Mouse (Mus musculus) myocyte (in vitro differentiated cells): ENCODE measurements around the gene Ccdc102a.

Experiments
- CEBPB ChIP-seq: IDR thresholded peaks from 2 replicates; pipeline ENCODE4 v1.6.1; 2011; ENCODE audit warnings: mild to moderate bottlenecking, moderate library complexity; ENCODE audit not compliant: poor library complexity, insufficient read depth, severe bottlenecking
- E2F4 ChIP-seq: IDR thresholded peaks from one replicate; pipeline ENCODE4 v1.6.1; 2011; ENCODE audit warnings: mild to moderate bottlenecking, control low read depth, moderate library complexity; ENCODE audit not compliant: insufficient read depth
- MAX ChIP-seq: IDR thresholded peaks from one replicate; pipeline ENCODE4 v1.6.1; 2011; ENCODE audit warnings: low read depth, mild to moderate bottlenecking, control low read depth
- MYOD1 ChIP-seq, 3 experiments: IDR thresholded peaks; one replicate each; pipeline ENCODE4 v1.6.1; 2011; ENCODE audit warnings: control low read depth in 2 of 3, low read depth in 2 of 3, mild to moderate bottlenecking in 2 of 3, moderate library complexity in 1 of 3; ENCODE audit not compliant: insufficient read length in 2 of 3, control insufficient read depth in 1 of 3
- MYOG ChIP-seq, 3 experiments: IDR thresholded peaks; one replicate each; pipeline ENCODE4 v1.6.1; 2011; ENCODE audit warnings: control low read depth in 2 of 3, low read depth in 2 of 3, mild to moderate bottlenecking in 2 of 3; ENCODE audit not compliant: insufficient read length in 2 of 3, control insufficient read depth in 1 of 3, insufficient read depth in 1 of 3
- POLR2A ChIP-seq: IDR thresholded peaks from one replicate; pipeline ENCODE4 v1.6.1; 2011; ENCODE audit warnings: low read depth, mild to moderate bottlenecking, control low read depth, moderate library complexity; ENCODE audit not compliant: insufficient read length
- POLR2AphosphoS2 ChIP-seq: IDR thresholded peaks from one replicate; pipeline ENCODE4 v1.6.1; 2011; ENCODE audit warnings: low read depth, control low read depth; ENCODE audit not compliant: insufficient read length
- REST ChIP-seq: IDR thresholded peaks from one replicate; pipeline ENCODE4 v1.6.1; 2011; ENCODE audit warnings: mild to moderate bottlenecking, control low read depth, moderate library complexity; ENCODE audit not compliant: insufficient read depth, insufficient read length
- SRF ChIP-seq: IDR thresholded peaks from one replicate; pipeline ENCODE4 v1.6.1; 2011; ENCODE audit warnings: low read depth; ENCODE audit not compliant: control insufficient read depth, insufficient read length
- TCF12 ChIP-seq: IDR thresholded peaks from one replicate; pipeline ENCODE4 v1.6.1; 2011; ENCODE audit warnings: mild to moderate bottlenecking, control low read depth; ENCODE audit not compliant: poor library complexity, insufficient read depth, severe bottlenecking
- TCF3 ChIP-seq: IDR thresholded peaks from one replicate; pipeline ENCODE4 v1.6.1; 2011; ENCODE audit warnings: low read depth, control low read depth; ENCODE audit not compliant: insufficient read length
- USF1 ChIP-seq: IDR thresholded peaks from one replicate; pipeline ENCODE4 v1.6.1; 2011; ENCODE audit warnings: low read depth, mild to moderate bottlenecking, control low read depth, moderate library complexity

GRCm38 (mm10) chr8:94888383-94889036 is 29.4 kb downstream of the Ccdc102a start:
- TF ChIP-seq USF1 (no peak), POLR2A (no peak), TCF3 (no peak), POLR2AphosphoS2 (no peak), MYOD1 (IDR thresholded peaks at IDR 0.05; ENCODE audit: control insufficient read depth in 1 of 3, insufficient read length in 2 of 3, low read depth in 2 of 3) (no peak), MYOG (IDR thresholded peaks at IDR 0.05; ENCODE audit: control insufficient read depth in 1 of 3, insufficient read depth in 1 of 3, insufficient read length in 2 of 3, low read depth in 2 of 3) (no peak), CEBPB (no peak), REST (no peak), MAX (no peak), SRF (no peak), E2F4 (no peak), TCF12 (no peak)
